ENCODE assay signal across 15 mouse cellular contexts in genomic region chr1:118297719-118298118, GRCm38 (mm10).
"Had no signal": no experiment of that assay in that cellular context is flagged by ENCODE, and none has a peak within 500 bp of the region (broad histone marks: within the 10 kb centered on the region; RNA-seq: fewer than 3 reads in every experiment).

No protein-coding gene starts in this region.

- H3K27ac ChIP-seq: neural tube, embryonic 15.5 days; stomach, embryonic 15.5 days; stomach, postnatal 0 days had no signal

- H3K9ac ChIP-seq: neural tube, embryonic 15.5 days; stomach, embryonic 15.5 days had no signal

- H3K4me1 ChIP-seq: neural tube, embryonic 15.5 days; stomach, embryonic 15.5 days had no signal

- H3K4me2 ChIP-seq: neural tube, embryonic 15.5 days; stomach, embryonic 15.5 days had no signal

- DNase-seq: retina, postnatal 1 day; right cerebral cortex, adult 18-20 months; right cerebral cortex, postnatal 14 days; right cerebral cortex, postnatal 25 days; right cerebral cortex, postnatal 4 days; spleen, adult 18-20 months; thymus, adult 18-20 months; thymus, adult 2 months; thymus, postnatal 14 days; thymus, postnatal 25 days; thymus, postnatal 36 days; thymus, postnatal 4 days had no signal

- H3K27me3 ChIP-seq: neural tube, embryonic 15.5 days; stomach, embryonic 15.5 days had no signal

- H3K4me3 ChIP-seq: neural tube, embryonic 15.5 days; stomach, embryonic 15.5 days had no signal

- H3K9me3 ChIP-seq: neural tube, embryonic 15.5 days; stomach, embryonic 15.5 days had no signal
